Mouse (Mus musculus) megakaryocyte progenitor cell, adult 5-6 weeks (primary cell): Measurements from ENCODE around the gene Gabrb1. TPM values are rescaled to one million over a fixed set of nuclear protein-coding genes. Genes with fewer than 3 reads are reported as not detected.

Experiments
- ATAC-seq: replicated peaks from 2 replicates; pipeline ENCODE4 v1.8.0; 2016; ENCODE audit warnings: mild to moderate bottlenecking, moderate TSS enrichment, inconsistent platforms; ENCODE audit not compliant: poor library complexity
- total RNA-seq, 2 experiments: library from RNA; stranded (forward) in 1 of 2; stranded (reverse) in 1 of 2; fragments of 157-497, 149-512 nt in 1 of 2; fragments of 200-1000 nt in 1 of 2; gene quantifications; 2 replicates each; pipeline versions ENCODE4 v1.2.3 to v1.2.4; 2015 to 2017

Gabrb1 gene
- total RNA-seq, 2 experiments from 2014 or later = not detected

DNA sequence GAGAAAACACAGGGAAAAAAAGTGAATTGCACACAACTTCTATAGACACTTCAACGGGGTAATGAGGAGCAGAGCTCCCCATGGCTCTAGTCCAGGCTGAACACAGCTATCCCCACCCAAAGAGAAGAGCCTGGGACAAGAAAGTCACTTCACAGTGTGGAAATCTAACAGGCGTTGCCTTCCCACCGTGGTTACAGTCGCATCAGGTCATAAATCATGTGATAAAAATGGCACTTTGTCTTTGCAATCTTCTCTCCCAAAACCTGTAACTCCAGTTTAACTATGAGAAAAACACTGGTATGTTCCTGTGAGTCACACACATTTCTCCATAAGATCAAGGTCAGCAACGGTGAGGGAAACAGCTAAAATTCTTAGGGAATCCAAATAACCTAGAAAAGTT lies 498.7 kb downstream of the Gabrb1 start:
- ATAC-seq = no peak

- no peak for ATAC-seq
Observed at GRCm38 (mm10) chr5:72158667-72159066, 500.8 kb downstream of the Gabrb1 start.

DNA sequence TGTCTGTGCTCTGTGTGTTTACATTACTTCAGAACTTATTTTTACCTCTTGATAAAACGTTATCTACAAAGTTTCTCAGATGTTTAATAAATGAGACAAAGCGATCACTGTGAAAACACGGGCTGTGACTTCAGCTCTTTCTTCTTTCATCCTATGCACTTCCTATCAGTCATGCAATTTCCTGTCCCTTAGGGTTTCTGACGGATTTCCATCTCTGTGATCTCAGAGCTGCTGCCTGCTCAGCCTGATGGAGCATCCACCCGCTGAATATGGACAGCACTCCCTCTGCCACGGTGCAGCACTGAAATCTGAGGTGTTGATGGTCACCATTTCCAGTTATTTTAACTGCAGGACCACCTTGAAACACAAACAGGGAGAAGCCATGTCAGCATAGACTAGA lies 501.6 kb downstream of the Gabrb1 start:
- no peak for ATAC-seq

DNA sequence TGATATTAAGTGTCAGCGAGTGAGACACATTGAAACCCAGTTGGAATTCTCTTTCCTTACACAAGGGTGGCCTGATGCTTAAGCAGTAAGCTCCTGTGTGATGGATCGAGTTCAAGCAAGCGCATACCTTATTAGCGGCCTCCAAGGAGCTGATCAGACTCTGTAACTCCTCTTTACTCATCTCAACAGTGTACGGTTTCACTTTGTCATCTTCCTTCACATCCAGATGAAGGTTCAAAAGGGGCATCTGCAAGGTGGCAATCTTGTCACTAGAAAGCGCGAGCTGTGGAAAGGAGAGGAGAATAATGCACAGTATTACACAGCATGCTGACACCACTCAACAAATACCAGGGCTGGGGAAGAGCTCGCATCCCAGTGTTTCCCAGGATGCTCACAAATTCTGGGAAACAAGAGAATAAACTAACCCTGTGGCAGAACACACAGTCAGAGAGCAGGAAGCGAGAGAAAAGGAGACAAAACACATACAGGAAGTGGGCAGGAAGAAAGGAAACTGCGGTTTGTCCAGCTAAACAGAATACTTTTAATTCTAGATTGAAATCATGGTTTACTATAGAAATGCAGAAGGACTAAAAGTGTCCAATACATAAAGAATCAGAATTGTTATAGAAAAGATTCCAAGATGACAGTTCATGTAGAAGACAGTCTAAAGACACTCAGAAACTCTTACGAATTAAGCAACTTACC lies 503.0 kb downstream of the Gabrb1 start:
- ATAC-seq = peak; percentile 76

DNA sequence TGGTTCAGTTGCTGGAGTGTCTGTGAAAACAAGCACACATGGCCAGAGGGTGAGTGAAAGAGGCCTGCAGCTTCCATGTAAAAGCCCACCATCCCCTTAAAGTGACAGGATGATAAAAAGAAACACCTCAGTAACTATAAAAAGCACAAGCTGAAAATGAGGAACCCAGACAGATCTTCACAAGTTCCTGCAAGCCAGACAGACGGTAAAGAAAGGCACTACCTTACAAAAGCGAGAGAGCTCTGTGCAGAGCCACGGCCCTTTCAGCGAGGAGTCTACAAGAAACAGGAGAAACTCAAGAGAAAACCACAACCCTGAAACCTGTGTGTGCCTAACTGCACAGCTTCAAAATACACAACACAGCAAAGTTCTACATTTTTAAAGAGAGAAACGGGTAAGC lies 504.9 kb downstream of the Gabrb1 start:
- 0 out of 2 replicates have a peak, but pooled peaks have one; percentile 19 for ATAC-seq

- no peak for ATAC-seq
Observed at GRCm38 (mm10) chr5:72164386-72164785, 506.5 kb downstream of the Gabrb1 start.

DNA sequence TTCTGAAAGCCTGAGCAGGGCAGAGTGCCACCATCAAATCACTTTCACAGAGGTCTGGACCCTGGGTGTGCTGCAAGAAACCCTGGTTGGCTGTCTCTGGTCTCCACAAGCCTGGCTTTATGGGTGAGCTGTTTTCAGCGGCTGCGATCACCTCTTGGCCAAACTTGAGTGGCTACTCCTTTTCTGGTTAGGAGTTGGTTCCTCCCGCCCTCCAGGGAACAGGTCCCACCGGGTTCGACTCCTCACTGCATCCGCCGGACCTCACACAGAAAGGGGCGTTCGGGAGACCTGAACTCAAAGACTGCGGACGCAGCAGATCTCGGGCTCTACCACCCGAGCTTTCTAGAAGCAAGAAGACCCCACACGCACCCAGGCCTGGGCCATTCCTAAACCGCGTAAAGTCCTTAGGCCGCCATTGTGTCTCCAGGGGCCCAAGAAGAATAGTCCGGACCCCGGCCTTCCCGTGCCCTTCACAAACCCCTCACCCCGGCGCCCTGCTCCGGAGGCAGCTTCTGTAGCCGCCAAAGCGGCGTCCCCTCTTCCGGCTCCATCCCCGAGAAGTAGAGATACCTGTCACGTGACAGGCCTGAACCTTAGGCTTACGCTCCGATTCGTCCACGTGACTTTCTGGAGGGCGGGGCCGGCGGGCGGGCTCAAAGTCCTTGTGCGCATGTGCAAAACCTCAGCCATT lies 509.8 kb downstream of the Gabrb1 start, which contains the start of gene Commd8:
Commd8 (minus strand) TSS at position 596 of the 691 bp plus-strand sequence.
- ATAC-seq = peak; percentile 68

- no peak for ATAC-seq
Observed at GRCm38 (mm10) chr5:72168285-72168621, 510.3 kb downstream of the Gabrb1 start.

DNA sequence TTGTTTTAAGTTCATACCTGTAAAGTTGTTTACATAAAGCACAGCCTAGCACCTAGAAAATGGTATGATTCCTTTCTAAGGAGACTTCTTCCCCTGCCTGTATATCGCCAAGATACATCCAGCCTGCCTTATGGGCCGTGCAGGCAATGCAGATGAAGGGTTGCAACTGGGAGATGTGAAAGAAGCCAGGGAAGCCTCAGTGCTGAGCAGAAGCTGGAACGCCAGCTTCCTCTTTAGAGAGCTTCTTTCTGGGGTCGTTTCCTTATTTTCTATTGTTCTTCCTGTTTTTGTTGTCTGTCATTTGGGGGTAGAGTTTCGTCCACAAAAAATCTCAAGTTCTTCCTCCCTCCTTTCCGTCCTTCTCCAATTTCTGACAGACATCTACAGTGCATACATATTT lies 512.2 kb downstream of the Gabrb1 start:
- peak; percentile 64 for ATAC-seq

DNA sequence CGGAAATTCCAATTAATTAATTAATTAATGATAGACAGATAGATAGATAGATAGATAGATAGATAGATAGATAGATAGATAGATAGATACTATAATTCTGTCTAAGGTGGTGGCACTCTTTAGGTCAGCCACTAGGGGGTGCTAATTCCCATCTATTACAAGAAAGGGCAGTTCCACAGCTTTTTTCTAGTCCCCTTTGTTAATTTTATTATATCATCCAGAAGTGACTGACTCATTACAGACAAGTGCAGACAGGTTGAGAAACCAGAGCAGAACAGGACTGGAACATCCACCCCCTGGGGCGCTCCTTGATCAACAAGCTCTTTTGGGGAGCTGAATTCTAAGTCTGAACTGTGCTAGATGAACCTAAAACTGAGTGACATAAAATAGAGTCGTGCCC lies 514.8 kb downstream of the Gabrb1 start:
- peak; percentile 61 for ATAC-seq

DNA sequence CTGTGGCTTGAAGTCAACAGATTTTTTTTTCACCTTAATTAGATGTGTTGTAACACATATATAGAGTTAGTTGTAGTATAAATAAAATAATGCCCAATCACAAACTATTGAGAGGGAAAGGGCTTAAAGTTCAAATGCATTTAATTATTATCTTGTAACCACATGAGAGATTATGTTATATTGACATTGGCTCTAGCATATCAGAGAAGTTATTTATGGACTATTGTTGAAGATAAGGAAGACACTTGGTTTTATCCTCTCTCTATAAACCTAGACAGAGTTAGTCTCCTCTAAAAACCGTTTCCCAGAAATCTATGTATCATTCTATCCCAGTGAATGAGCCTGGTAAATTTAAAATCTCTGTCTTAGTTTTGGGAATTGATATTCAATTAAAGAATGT lies 515.6 kb downstream of the Gabrb1 start:
- ATAC-seq = no peak

DNA sequence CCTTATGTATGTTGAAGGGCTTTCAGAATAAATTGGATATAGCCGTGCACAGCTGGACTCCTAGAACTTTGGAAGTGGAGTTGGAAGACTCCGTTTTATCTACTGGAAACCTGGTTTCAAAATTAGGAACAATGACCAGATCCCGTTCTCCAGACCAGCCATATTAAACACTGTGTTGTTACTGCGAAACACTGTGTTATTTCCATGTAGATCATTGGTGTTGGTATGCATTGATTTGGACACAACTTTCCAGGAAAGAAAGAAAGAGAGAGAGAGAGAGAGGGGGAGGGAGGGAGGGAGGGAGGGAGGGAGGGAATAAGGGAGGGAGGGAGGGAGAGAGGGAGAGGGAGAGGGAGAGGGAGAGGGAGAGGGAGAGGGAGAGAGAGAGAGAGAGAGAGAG lies 517.1 kb downstream of the Gabrb1 start:
- ATAC-seq = no peak

DNA sequence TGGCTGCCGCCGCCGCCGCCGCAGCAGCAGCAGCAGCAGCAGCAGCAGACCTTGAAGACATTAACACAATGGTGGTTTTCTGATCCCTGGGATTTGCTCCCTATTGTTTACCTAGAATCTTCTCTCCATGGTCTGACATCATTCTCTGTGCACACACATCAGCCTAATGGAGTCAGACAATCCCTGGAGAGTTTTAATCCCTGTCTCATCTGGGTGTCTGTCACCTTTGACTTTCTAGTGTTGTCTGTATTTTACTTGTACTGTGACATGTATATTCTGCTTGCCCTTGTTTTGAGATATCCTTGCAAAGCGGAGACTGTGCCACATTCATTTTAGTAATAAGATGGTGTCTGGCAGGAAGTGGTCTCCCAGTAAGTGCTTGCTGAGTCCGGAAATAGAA lies 517.6 kb downstream of the Gabrb1 start:
- no peak for ATAC-seq

DNA sequence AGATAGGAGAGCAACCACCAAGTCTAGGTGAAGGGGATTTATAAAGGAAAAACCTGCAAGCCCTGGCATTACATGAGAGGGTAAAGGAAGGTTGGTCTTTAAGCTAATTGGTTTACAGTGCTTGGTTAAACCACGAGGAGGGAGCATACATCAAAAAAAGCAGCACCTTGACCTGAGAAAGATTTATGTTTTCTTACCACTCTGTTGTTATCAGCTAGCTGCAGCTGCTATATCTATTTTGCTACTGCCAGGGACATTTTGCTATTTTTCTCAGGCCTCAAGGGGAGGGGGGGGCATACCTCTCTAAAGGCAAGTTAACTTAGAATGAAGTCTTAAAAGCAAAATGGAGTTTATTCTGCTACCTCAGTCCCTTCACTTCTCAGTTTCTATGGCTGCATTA lies 523.3 kb downstream of the Gabrb1 start:
- peak; percentile 30 for ATAC-seq

- peak; percentile 75 for ATAC-seq
Observed at GRCm38 (mm10) chr5:72182804-72183203, 524.9 kb downstream of the Gabrb1 start.

- peak; percentile 70 for ATAC-seq
Observed at GRCm38 (mm10) chr5:72183929-72184328, 526.0 kb downstream of the Gabrb1 start.

DNA sequence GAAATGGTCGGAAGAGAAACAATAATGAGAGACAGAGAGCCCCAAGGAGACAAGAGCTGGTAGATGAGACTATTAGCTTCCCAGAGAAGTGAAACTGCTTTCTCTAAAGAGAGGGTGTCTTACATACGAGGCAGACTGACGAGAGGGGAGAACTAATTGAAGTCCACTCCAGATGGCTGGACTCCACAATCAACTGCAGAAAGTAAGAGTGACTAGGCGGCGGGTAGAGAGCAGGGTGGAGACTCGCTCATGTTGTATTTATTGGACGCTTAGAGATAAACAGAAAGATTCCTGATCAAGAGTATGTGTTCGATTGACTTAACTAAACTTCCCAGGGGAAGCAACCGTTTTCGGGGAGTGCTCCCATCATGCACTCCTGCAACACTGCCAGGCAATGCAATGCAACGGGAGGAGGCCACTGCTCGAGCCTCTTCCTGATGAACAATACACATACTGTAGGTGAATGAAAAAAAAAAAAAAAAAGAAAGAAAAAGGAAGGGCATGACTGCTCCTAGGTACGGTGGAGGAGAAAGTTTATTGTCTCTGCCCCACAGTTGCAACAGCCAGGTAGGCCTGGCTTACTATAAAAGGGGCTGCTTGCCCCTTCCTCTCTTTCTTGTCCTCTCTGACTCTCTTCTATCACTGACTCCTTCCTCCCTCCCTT lies 526.7 kb downstream of the Gabrb1 start:
- peak; percentile 32 for ATAC-seq

DNA sequence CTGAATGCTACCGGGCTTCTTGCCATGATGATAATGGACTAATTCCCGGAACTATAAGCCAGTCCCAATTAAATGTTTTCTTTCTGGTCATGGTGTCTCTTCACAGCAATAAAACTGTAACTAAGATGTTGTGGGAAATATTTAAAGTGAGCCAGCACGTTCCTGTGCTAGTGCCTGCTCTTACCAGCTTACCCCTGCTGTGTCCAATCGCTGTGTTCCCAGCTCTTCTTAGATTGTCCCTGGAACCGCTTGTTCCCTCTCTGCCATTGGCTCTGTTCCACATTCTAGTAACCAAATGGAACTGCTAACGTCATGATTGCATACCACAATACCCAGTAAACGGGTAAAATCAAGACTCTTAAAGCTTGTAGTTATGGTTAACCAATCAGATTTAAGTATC lies 533.2 kb downstream of the Gabrb1 start:
- ATAC-seq = no peak

DNA sequence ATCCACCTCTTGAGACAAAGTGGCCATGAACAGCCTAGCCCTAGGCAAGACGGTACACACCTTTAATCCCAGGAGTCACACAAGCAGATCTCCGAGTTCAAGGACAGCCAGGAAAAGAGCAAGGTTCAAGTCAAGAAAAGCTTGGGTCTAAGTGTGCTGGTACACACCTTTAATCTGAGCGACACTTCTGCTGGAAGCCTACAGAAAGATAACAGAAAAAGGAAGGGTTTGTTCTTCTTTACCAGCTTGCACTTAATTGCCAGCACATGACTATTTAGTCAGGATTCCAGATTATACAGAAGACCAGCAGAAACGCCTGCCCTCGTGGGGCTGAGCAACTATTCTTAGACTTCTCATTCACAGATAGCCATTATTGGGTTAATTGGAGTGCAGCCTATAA lies 534.0 kb downstream of the Gabrb1 start:
- ATAC-seq = no peak

DNA sequence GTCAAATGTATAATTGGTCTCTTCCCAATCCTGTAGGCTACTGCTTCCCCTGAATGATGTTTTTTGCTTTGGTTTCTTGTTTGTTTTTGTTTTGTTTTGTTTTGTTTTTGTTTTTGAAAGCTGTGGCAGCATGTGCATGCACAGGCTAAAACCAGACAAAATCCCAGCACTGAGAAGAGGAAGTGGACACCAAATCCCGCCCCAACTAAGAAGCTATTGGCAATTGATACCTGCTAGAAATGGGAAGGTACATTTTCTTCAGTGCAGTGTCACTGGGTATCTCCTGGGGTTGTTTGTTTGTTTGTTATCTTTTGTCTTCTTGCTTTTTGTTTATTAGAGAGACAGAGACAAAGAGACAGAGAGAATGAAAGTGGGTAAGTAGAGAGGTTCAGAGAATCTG lies 537.5 kb downstream of the Gabrb1 start:
- no peak for ATAC-seq
